Mouse (Mus musculus) embryonic fibroblast, embryonic 13.5 days (primary cell): ENCODE results near the gene Rgs16.

ENCODE experiments used
- CTCF ChIP-seq: IDR thresholded peaks from 2 replicates; pipeline ENCODE4 v1.5.1; 2011; ENCODE audit warnings: mild to moderate bottlenecking, control low read depth, low read length, moderate library complexity, borderline replicate concordance; ENCODE audit not compliant: insufficient read depth
- POLR2A ChIP-seq: IDR thresholded peaks from 2 replicates; pipeline ENCODE4 v1.6.1; 2011; ENCODE audit warnings: low read depth, mild to moderate bottlenecking, control low read depth, low read length, moderate library complexity

DNA sequence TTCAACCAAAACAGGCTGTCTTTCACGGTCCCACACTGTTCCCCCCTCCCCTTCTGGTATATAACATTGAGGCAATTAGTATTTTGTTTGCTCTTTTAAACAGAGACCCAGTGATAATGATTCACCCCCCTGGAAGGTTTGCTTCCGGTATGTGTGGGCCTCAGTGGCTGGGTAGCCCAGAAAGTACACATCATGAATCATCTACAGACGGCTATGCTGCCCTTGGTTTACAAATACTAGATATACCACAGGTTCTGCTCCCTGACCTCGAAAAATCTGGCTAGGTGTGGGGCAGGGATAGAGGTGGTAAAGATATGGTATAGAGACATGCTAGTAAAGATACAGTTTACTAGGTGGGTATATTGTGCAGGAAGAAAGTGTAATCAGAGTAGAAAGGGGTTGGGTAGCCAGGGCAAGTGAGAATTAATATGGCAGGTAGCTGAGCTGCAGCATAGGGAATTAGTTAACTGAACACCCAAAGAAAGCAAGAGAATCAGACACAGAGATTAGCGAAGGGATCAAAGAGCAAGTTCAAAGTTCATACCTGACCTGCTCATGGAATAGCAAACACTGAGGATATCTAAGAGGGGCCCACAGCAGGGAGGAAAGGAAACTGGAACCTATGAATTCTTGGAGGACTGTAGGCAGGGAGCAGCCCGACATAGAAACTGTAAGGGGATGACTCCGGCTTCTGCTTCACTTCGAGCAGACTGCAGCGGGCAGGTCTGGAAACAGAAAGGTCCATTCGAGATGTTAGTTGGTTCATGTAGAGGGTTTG is 30.0 kb downstream of the Rgs16 start:
- TF ChIP-seq POLR2A = no peak
- no peak for TF ChIP-seq CTCF
